Comparison of ENCODE assay signal across 10 mouse cellular contexts in genomic region chrX:106840409-106840808, GRCm38 (mm10). TPM values are rescaled to one million over a fixed set of nuclear protein-coding genes. Genes with fewer than 3 reads are reported as not detected.
DNase-seq lines count a peak whose midpoint lies in the region; ATAC-seq lines count a peak whose summit lies in the region.
"Had no signal": no experiment of that assay in that cellular context is flagged by ENCODE, and none has a peak within 500 bp of the region (broad histone marks: within the 10 kb centered on the region; RNA-seq: fewer than 3 reads in every experiment).

Gene Rtl3 (minus strand): TSS chrX:106840644.

- intact Hi-C loops in heart, postnatal 36 days (cut with DNase I): no loop called here

- no peak for DNase-seq in heart, postnatal 36 days
- no peak for DNase-seq in midbrain, embryonic 11.5 days (ENCODE audit: low spot score, missing footprints)
- peak; percentile 1 to 15 for DNase-seq in left cerebral cortex, adult 9 months (ENCODE audit: low spot score in 2 of 2)
- no peak for DNase-seq in testis, postnatal 10 days (ENCODE audit: low spot score)
- DNase-seq in embryo, embryonic 11 days: no peak
- DNase-seq: lung, postnatal 14 days had no signal

- 43% methylated on average over 7 of the region's 7 CpGs for WGBS in heart, embryonic 15.5 days
- WGBS in midbrain, embryonic 12.5 days: 76% methylated on average over 7 of the region's 7 CpGs
- whole genome bisulfite sequencing in midbrain, embryonic 11.5 days: 72% methylated on average over 7 of the region's 7 CpGs
- 35% methylated on average over 7 of the region's 7 CpGs for WGBS in stomach, embryonic 16.5 days

- no peaks in the 10 kb centered on the region for H3K36me3 ChIP-seq in heart, embryonic 15.5 days
- no peaks in the 10 kb centered on the region for H3K36me3 ChIP-seq in midbrain, embryonic 12.5 days
- no peaks in the 10 kb centered on the region for H3K36me3 ChIP-seq in midbrain, embryonic 11.5 days (ENCODE audit: control insufficient read depth, insufficient read depth, low read length)
- peaks cover 7% of the 10 kb centered on the region; the same call in 1 of the 2 replicates for H3K36me3 ChIP-seq in stomach, embryonic 16.5 days (ENCODE audit: control insufficient read depth, insufficient read depth, low read length)
- H3K36me3 ChIP-seq: kidney, embryonic 15.5 days had no signal

- peak within 1 kb of the TSS; percentile 24 for H3K27ac ChIP-seq in heart, embryonic 15.5 days
- no peak within 1 kb of the TSS for H3K27ac ChIP-seq in midbrain, embryonic 12.5 days (replicated peaks)
- no peak within 1 kb of the TSS for H3K27ac ChIP-seq in midbrain, embryonic 11.5 days (ENCODE audit: low read depth, low read length)
- H3K27ac ChIP-seq in stomach, embryonic 16.5 days (ENCODE audit: low read length): peak within 1 kb of the TSS; percentile 82
- H3K27ac ChIP-seq: kidney, embryonic 15.5 days had no signal

- H3K27me3 ChIP-seq in heart, embryonic 15.5 days: no peaks in the 10 kb centered on the region
- H3K27me3 ChIP-seq in midbrain, embryonic 12.5 days: no peaks in the 10 kb centered on the region
- no peaks in the 10 kb centered on the region for H3K27me3 ChIP-seq in midbrain, embryonic 11.5 days (ENCODE audit: control insufficient read depth, insufficient read depth, low read length)
- no peaks in the 10 kb centered on the region for H3K27me3 ChIP-seq in stomach, embryonic 16.5 days (ENCODE audit: control insufficient read depth, insufficient read depth, low read length)

- H3K4me3 ChIP-seq in heart, embryonic 15.5 days: peak within 1 kb of the TSS; percentile 15; the same call in 1 of the 2 replicates
- H3K4me3 ChIP-seq in midbrain, embryonic 12.5 days: no peak within 1 kb of the TSS
- no peak within 1 kb of the TSS for H3K4me3 ChIP-seq in midbrain, embryonic 11.5 days (ENCODE audit: low read depth, low read length)
- H3K4me3 ChIP-seq in stomach, embryonic 16.5 days (replicated peaks; ENCODE audit: low read length): peak within 1 kb of the TSS; percentile 35
- H3K4me3 ChIP-seq: kidney, embryonic 15.5 days had no signal

- H3K9me3 ChIP-seq in heart, embryonic 15.5 days (replicated peaks): no peaks in the 10 kb centered on the region
- no peaks in the 10 kb centered on the region for H3K9me3 ChIP-seq in midbrain, embryonic 12.5 days
- H3K9me3 ChIP-seq in midbrain, embryonic 11.5 days (ENCODE audit: control insufficient read depth, low read length): peaks cover 4% of the 10 kb centered on the region; the same call in 1 of the 2 replicates
- peaks cover 11% of the 10 kb centered on the region; the same call in 1 of the 2 replicates for H3K9me3 ChIP-seq in stomach, embryonic 16.5 days (replicated peaks; ENCODE audit: control insufficient read depth, low read length)
- H3K9me3 ChIP-seq: kidney, embryonic 15.5 days had no signal

- H3K4me2 ChIP-seq in heart, embryonic 15.5 days: peak within 1 kb of the TSS; percentile 41
- H3K4me2 ChIP-seq in midbrain, embryonic 12.5 days (replicated peaks): no peak within 1 kb of the TSS
- no peak within 1 kb of the TSS for H3K4me2 ChIP-seq in midbrain, embryonic 11.5 days
- peak within 1 kb of the TSS; percentile 45 for H3K4me2 ChIP-seq in stomach, embryonic 16.5 days (ENCODE audit: low read depth, low read length)
- H3K4me2 ChIP-seq: kidney, embryonic 15.5 days had no signal

- ATAC-seq in heart, embryonic 15.5 days (replicated peaks; ENCODE audit: insufficient number of reproducible peaks, insufficient read depth, low FRiP score, low read depth): 0 out of 2 replicates have a peak, but pooled peaks have one; percentile 35
- ATAC-seq in midbrain, embryonic 12.5 days (ENCODE audit: low FRiP score, low read depth): no peak
- ATAC-seq in midbrain, embryonic 11.5 days (ENCODE audit: low FRiP score): no peak
- peak; percentile 81; the same call in 1 of the 2 replicates for ATAC-seq in stomach, embryonic 16.5 days (ENCODE audit: insufficient read depth, low FRiP score)

- no peaks in the 10 kb centered on the region; the same call in 1 of the 2 replicates for H3K4me1 ChIP-seq in heart, embryonic 15.5 days (replicated peaks)
- no peaks in the 10 kb centered on the region for H3K4me1 ChIP-seq in midbrain, embryonic 12.5 days
- H3K4me1 ChIP-seq in midbrain, embryonic 11.5 days (ENCODE audit: control insufficient read depth, insufficient read depth, low read length): no peaks in the 10 kb centered on the region
- 0 out of 2 replicates have a peak, but pooled peaks cover 3% of the 10 kb centered on the region for H3K4me1 ChIP-seq in stomach, embryonic 16.5 days (ENCODE audit: control insufficient read depth, insufficient read depth, low read length)
- H3K4me1 ChIP-seq: kidney, embryonic 15.5 days had no signal

- H3K9ac ChIP-seq in heart, embryonic 15.5 days: no peak within 1 kb of the TSS
- no peak within 1 kb of the TSS for H3K9ac ChIP-seq in midbrain, embryonic 12.5 days (replicated peaks)
- H3K9ac ChIP-seq in midbrain, embryonic 11.5 days (ENCODE audit: low read length): no peak within 1 kb of the TSS
- H3K9ac ChIP-seq in stomach, embryonic 16.5 days (ENCODE audit: low read length): peak within 1 kb of the TSS; percentile 57; the same call in 1 of the 2 replicates
- H3K9ac ChIP-seq: kidney, embryonic 15.5 days had no signal

RNA-seq across cellular contexts. Expression of gene Rtl3, which starts in this region (rescaled TPM):
- polyA plus RNA-seq in heart, embryonic 15.5 days (2015; fragmentation: Nextera tagmentation; extraction: Ambion mirVana): 14.4 and 20.7 TPM in 2 replicates
- total RNA-seq in heart, postnatal 36 days (2021): under 1 TPM; 0.46 to 0.92 TPM
- polyA plus RNA-seq in midbrain, embryonic 12.5 days (2016; fragmentation: Nextera tagmentation; extraction: Ambion mirVana): 4.0 and 11.6 TPM in 2 replicates
- 2.5 and 4.4 TPM in 2 replicates for polyA plus RNA-seq in midbrain, embryonic 11.5 days (2014; fragmentation: Nextera tagmentation; extraction: Ambion mirVana)
- 48.3 and 51.0 TPM in 2 replicates for polyA plus RNA-seq in stomach, embryonic 16.5 days (2015; fragmentation: Nextera tagmentation; extraction: Ambion mirVana)

Comparison
In these comparisons a context has a peak if more than half of its experiments do, and no peak if none do; other contexts are left out.
1. ATAC-seq: peak in heart, embryonic 15.5 days (single experiment) and stomach, embryonic 16.5 days (single experiment); none in midbrain, embryonic 12.5 days (single experiment) and midbrain, embryonic 11.5 days (single experiment).
2. H3K27ac ChIP-seq: peak in heart, embryonic 15.5 days (single experiment) and stomach, embryonic 16.5 days (single experiment); none in midbrain, embryonic 12.5 days (single experiment) and midbrain, embryonic 11.5 days (single experiment).
3. H3K4me2 ChIP-seq: peak in heart, embryonic 15.5 days (single experiment) and stomach, embryonic 16.5 days (single experiment); none in midbrain, embryonic 12.5 days (single experiment) and midbrain, embryonic 11.5 days (single experiment).
4. H3K4me3 ChIP-seq: peak in heart, embryonic 15.5 days (single experiment) and stomach, embryonic 16.5 days (single experiment); none in midbrain, embryonic 12.5 days (single experiment) and midbrain, embryonic 11.5 days (single experiment).
5. DNase-seq: peak in left cerebral cortex, adult 9 months (2 of 2); none in heart, postnatal 36 days (0 of 2), midbrain, embryonic 11.5 days (single experiment), testis, postnatal 10 days (single experiment) and embryo, embryonic 11 days (single experiment).